Mouse (Mus musculus): Measurements from ENCODE around the gene Snx6.

GRCm38 (mm10) chr12:54841576-54841975, 46.1 kb upstream of the Snx6 start:
- TF ChIP-seq POLR2A (IDR thresholded peaks at IDR 0.05; ENCODE audit: low read depth, low read length) (no peak), USF2 (conservative IDR thresholded peaks at IDR 0.05; ENCODE audit: low read depth, low read length) (no peak), MAX (IDR thresholded peaks at IDR 0.05; ENCODE audit: low read length) (no peak), MAFK (IDR thresholded peaks at IDR 0.05; ENCODE audit: insufficient replicate concordance, low read length) (no peak)
